Comparison of ENCODE assay signal across 12 mouse cellular contexts in the genomic region with DNA sequence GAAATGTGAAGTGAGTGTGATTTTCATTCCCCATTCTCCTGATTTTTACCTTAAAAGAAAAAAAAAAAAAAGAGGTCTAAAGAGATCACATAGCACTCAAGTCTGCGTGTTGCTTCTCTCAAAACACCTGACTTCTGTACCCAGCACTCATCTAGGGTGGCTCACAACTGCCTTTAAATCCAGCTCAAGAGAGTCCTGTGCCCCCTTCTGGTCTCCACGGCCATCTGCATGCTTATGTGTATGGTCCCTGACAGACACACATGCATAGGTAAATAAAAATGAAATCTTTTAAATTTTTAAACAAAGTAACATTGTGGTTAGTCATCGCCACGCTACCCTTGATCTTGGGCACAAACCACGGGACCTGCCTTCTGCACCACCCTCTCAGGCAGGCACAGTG.
DNase-seq lines count a peak whose midpoint lies in the region; ATAC-seq and TF ChIP-seq lines count a peak whose summit lies in the region.
"Had no signal": no experiment of that assay in that cellular context is flagged by ENCODE, and none has a peak within 500 bp of the region (broad histone marks: within the 10 kb centered on the region; RNA-seq: fewer than 3 reads in every experiment).

No protein-coding gene starts in this region.

- TF ChIP-seq POLR2A in CH12.LX (IDR thresholded peaks at IDR 0.05; ENCODE audit: low read depth, low read length): no peak

- peak; percentile 54 for TF ChIP-seq CTCF in kidney, postnatal 0 days (IDR thresholded peaks at IDR 0.05; ENCODE audit: low read depth)
- peak in 1 of 2 experiments; percentile 50; a peak in 2 of 4 replicates for TF ChIP-seq CTCF in CH12.LX (conservative IDR thresholded peaks at IDR 0.05 in 1 of 2, IDR thresholded peaks at IDR 0.05 in 1 of 2; ENCODE audit: low read depth in 2 of 2, low read length in 2 of 2)

- TF ChIP-seq RAD21 in CH12.LX (IDR thresholded peaks at IDR 0.05; ENCODE audit: low read depth, low read length): peak; percentile 48

- dilution Hi-C loops in CH12.LX (cut with MboI; ENCODE audit: extremely low pct_ligation_motif_present, extremely low pct_unique_long_range_greater_than_20kb, low sequenced_read_pairs): no loop called here

- ATAC-seq in kidney, postnatal 0 days (replicated peaks; ENCODE audit: low FRiP score, low read depth): no peak
- ATAC-seq in erythroid progenitor cell, adult 5-6 weeks (replicated peaks; ENCODE audit: low FRiP score, poor library complexity, severe bottlenecking): no peak

- no peak for DNase-seq in kidney, postnatal 0 days (ENCODE audit: low spot score)
- DNase-seq in kidney, adult 11 months: no peak
- DNase-seq in B cell, adult 2 months: peak; percentile 25
- DNase-seq in CH12.LX (ENCODE audit: extremely low read depth): peak; percentile 31
- peak; percentile 55 for DNase-seq in induced T-regulatory cell, adult 2 months (ENCODE audit: low read depth)
- DNase-seq in urinary bladder, postnatal 10 days (ENCODE audit: low spot score): no peak
- DNase-seq: cerebellum, adult 2 months; heart, adult 11 months; lung, postnatal 4 days had no signal

- in situ Hi-C loops in CH12.LX (cut with MboI; ENCODE audit: low pct_ligation_motif_present, low pct_unique_long_range_greater_than_20kb, low sequenced_read_pairs): no loop called here

- 89% methylated on average over 5 of the region's 5 CpGs for whole genome bisulfite sequencing in kidney, postnatal 0 days

- H3K4me3 ChIP-seq in kidney, postnatal 0 days (replicated peaks; ENCODE audit: low read depth, low read length): no peak overlapping the region
- no peak overlapping the region for H3K4me3 ChIP-seq in CH12.LX (replicated peaks in 1 of 3; ENCODE audit: low read depth in 2 of 3, low read length in 2 of 3, poor library complexity in 1 of 3)
- H3K4me3 ChIP-seq: neural tube, embryonic 12.5 days had no signal

- H3K9me3 ChIP-seq in kidney, postnatal 0 days (replicated peaks; ENCODE audit: low read length): no peaks in the 10 kb centered on the region
- peaks cover 19% of the 10 kb centered on the region for H3K9me3 ChIP-seq in CH12.LX (replicated peaks; ENCODE audit: low read length)
- H3K9me3 ChIP-seq: neural tube, embryonic 12.5 days had no signal

- no peak overlapping the region for H3K9ac ChIP-seq in kidney, postnatal 0 days (ENCODE audit: low read depth, low read length)
- no peak overlapping the region for H3K9ac ChIP-seq in CH12.LX (ENCODE audit: insufficient read depth, low read depth)
- H3K9ac ChIP-seq: hindbrain, embryonic 14.5 days; neural tube, embryonic 12.5 days had no signal

- no peaks in the 10 kb centered on the region for H3K79me2 ChIP-seq in CH12.LX (replicated peaks; ENCODE audit: control insufficient read depth, extremely low read depth, insufficient read depth, poor library complexity, severe bottlenecking)

- no peaks in the 10 kb centered on the region for H3K27me3 ChIP-seq in kidney, postnatal 0 days (ENCODE audit: insufficient read depth, low read length)
- H3K27me3 ChIP-seq in CH12.LX (replicated peaks): no peaks in the 10 kb centered on the region
- H3K27me3 ChIP-seq: neural tube, embryonic 12.5 days had no signal

- TF ChIP-seq EP300 in CH12.LX (IDR thresholded peaks at IDR 0.05; ENCODE audit: low read length): no peak

- H3K36me3 ChIP-seq in kidney, postnatal 0 days (ENCODE audit: insufficient read depth, low read length): no peaks in the 10 kb centered on the region
- H3K36me3 ChIP-seq in CH12.LX (replicated peaks in 1 of 2; ENCODE audit: control insufficient read depth in 1 of 2, insufficient read depth in 1 of 2, low read length in 1 of 2): no peaks in the 10 kb centered on the region
- H3K36me3 ChIP-seq: neural tube, embryonic 12.5 days had no signal

- H3K4me2 ChIP-seq in kidney, postnatal 0 days (ENCODE audit: low read length): no peak overlapping the region
- H3K4me2 ChIP-seq in CH12.LX (ENCODE audit: insufficient read depth, low read depth, poor library complexity, severe bottlenecking): no peak overlapping the region
- H3K4me2 ChIP-seq: hindbrain, embryonic 14.5 days; neural tube, embryonic 12.5 days had no signal

- no peak overlapping the region for H3K27ac ChIP-seq in kidney, postnatal 0 days
- H3K27ac ChIP-seq in CH12.LX (ENCODE audit: insufficient read depth, low read depth): no peak overlapping the region
- H3K27ac ChIP-seq: hindbrain, embryonic 14.5 days; neural tube, embryonic 12.5 days had no signal

- peaks cover 24% of the 10 kb centered on the region for H3K4me1 ChIP-seq in kidney, postnatal 0 days (replicated peaks; ENCODE audit: insufficient read depth, low read length)
- peaks cover 0 to 19% of the 10 kb centered on the region in 2 experiments; a peak in 2 of 4 replicates for H3K4me1 ChIP-seq in CH12.LX (ENCODE audit: control insufficient read depth in 1 of 2, insufficient read depth in 2 of 2)

TF ChIP-seq in CH12.LX, 34 proteins besides CTCF, POLR2A, EP300 and RAD21:
- TF ChIP-seq HCFC1 (IDR thresholded peaks at IDR 0.05; ENCODE audit: low read depth, low read length): no peak
- TF ChIP-seq SMC3 (IDR thresholded peaks at IDR 0.05; ENCODE audit: low read depth, low read length): peak; percentile 64
TF ChIP-seq in CH12.LX: peak in this region for 1.

Comparison
In these comparisons a context has a peak if more than half of its experiments do, and no peak if none do; other contexts are left out.
1. DNase-seq: peak in B cell, adult 2 months (2 of 2), CH12.LX (single experiment) and induced T-regulatory cell, adult 2 months (single experiment); none in kidney, postnatal 0 days (single experiment), kidney, adult 11 months (single experiment) and urinary bladder, postnatal 10 days (single experiment).